In genomic region chr5:96913711-96914110, GRCm38 (mm10) we compare ENCODE assay signal across 16 mouse cellular contexts.
DNase-seq lines count a peak whose midpoint lies in the region; ATAC-seq lines count a peak whose summit lies in the region.
"Had no signal": no experiment of that assay in that cellular context is flagged by ENCODE, and none has a peak within 500 bp of the region (broad histone marks: within the 10 kb centered on the region; RNA-seq: fewer than 3 reads in every experiment).

No protein-coding gene starts in this region.

- H3K4me1 ChIP-seq in embryonic facial prominence, embryonic 14.5 days (ENCODE audit: control insufficient read depth, insufficient read depth, low read length) = 0 out of 2 replicates have a peak, but pooled peaks cover 4% of the 10 kb centered on the region
- H3K4me1 ChIP-seq in embryonic facial prominence, embryonic 10.5 days = peaks cover 25% of the 10 kb centered on the region
- H3K4me1 ChIP-seq in kidney, embryonic 16.5 days (ENCODE audit: insufficient read depth, low read length) = peaks cover 5% of the 10 kb centered on the region; the same call in 1 of the 2 replicates
- H3K4me1 ChIP-seq in megakaryocyte, embryonic 14.5 days = peaks cover 96% of the 10 kb centered on the region
- H3K4me1 ChIP-seq: midbrain, embryonic 15.5 days had no signal

- H3K27me3 ChIP-seq in embryonic facial prominence, embryonic 14.5 days (replicated peaks; ENCODE audit: control insufficient read depth, insufficient read depth, low read length) = no peaks in the 10 kb centered on the region
- no peaks in the 10 kb centered on the region for H3K27me3 ChIP-seq in embryonic facial prominence, embryonic 10.5 days (replicated peaks; ENCODE audit: low read depth, poor library complexity, severe bottlenecking)
- H3K27me3 ChIP-seq in kidney, embryonic 16.5 days (ENCODE audit: insufficient read depth, low read length) = no peaks in the 10 kb centered on the region
- H3K27me3 ChIP-seq in megakaryocyte, embryonic 14.5 days (replicated peaks) = no peaks in the 10 kb centered on the region
- H3K27me3 ChIP-seq: embryonic facial prominence, embryonic 13.5 days; midbrain, embryonic 15.5 days had no signal

- H3K4me3 ChIP-seq in embryonic facial prominence, embryonic 14.5 days (ENCODE audit: low read depth, low read length) = no peak overlapping the region
- H3K4me3 ChIP-seq in embryonic facial prominence, embryonic 10.5 days = no peak overlapping the region
- no peak overlapping the region for H3K4me3 ChIP-seq in kidney, embryonic 16.5 days (ENCODE audit: low read length)
- H3K4me3 ChIP-seq in megakaryocyte, embryonic 14.5 days (replicated peaks) = peak overlapping the region; percentile 9
- H3K4me3 ChIP-seq: embryonic facial prominence, embryonic 13.5 days; midbrain, embryonic 15.5 days had no signal

- no peak for ATAC-seq in embryonic facial prominence, embryonic 14.5 days (ENCODE audit: low read depth)
- no peak for ATAC-seq in kidney, embryonic 16.5 days (ENCODE audit: low FRiP score, low TSS enrichment)
- ATAC-seq in megakaryocyte, adult 5-6 weeks (ENCODE audit: poor library complexity, severe bottlenecking) = no peak
- ATAC-seq: activated CD4-positive, CD25-positive, alpha-beta regulatory T cell, adult 4 months; forebrain, embryonic 14.5 days; midbrain, embryonic 15.5 days had no signal

- no peak for DNase-seq in embryonic facial prominence, embryonic 14.5 days (ENCODE audit: low spot score)
- no peak for DNase-seq in embryonic facial prominence, embryonic 10.5 days (ENCODE audit: low spot score)
- no peak for DNase-seq in kidney, postnatal 25 days
- DNase-seq in lung, postnatal 36 days = peak; percentile 26
- no peak for DNase-seq in thymus, postnatal 0 days (ENCODE audit: low spot score)
- DNase-seq: cerebellum, postnatal 14 days; gastrocnemius, postnatal 36 days; right cerebral cortex, adult 18-20 months; thymus, postnatal 25 days had no signal

- H3K4me2 ChIP-seq in embryonic facial prominence, embryonic 14.5 days (ENCODE audit: low read depth, low read length) = no peak overlapping the region
- H3K4me2 ChIP-seq in kidney, embryonic 16.5 days (replicated peaks; ENCODE audit: low read depth, low read length) = no peak overlapping the region
- H3K4me2 ChIP-seq: embryonic facial prominence, embryonic 13.5 days; midbrain, embryonic 15.5 days had no signal

- no peak overlapping the region for H3K9ac ChIP-seq in embryonic facial prominence, embryonic 14.5 days (ENCODE audit: low read depth, low read length)
- H3K9ac ChIP-seq in kidney, embryonic 16.5 days (replicated peaks; ENCODE audit: low read length) = no peak overlapping the region
- H3K9ac ChIP-seq: embryonic facial prominence, embryonic 13.5 days; midbrain, embryonic 15.5 days had no signal

- 34% methylated on average over 1 of the region's 1 CpGs for WGBS in embryonic facial prominence, embryonic 14.5 days
- 25% methylated on average over 1 of the region's 1 CpGs for WGBS in embryonic facial prominence, embryonic 10.5 days
- 62% methylated on average over 1 of the region's 1 CpGs for WGBS in kidney, embryonic 16.5 days

- H3K9me3 ChIP-seq in embryonic facial prominence, embryonic 14.5 days (ENCODE audit: control insufficient read depth, low read length) = no peaks in the 10 kb centered on the region
- H3K9me3 ChIP-seq in embryonic facial prominence, embryonic 10.5 days = no peaks in the 10 kb centered on the region
- no peaks in the 10 kb centered on the region for H3K9me3 ChIP-seq in kidney, embryonic 16.5 days (ENCODE audit: low read length)
- H3K9me3 ChIP-seq in megakaryocyte, embryonic 14.5 days = no peaks in the 10 kb centered on the region
- H3K9me3 ChIP-seq: embryonic facial prominence, embryonic 13.5 days; midbrain, embryonic 15.5 days had no signal

- no peaks in the 10 kb centered on the region for H3K36me3 ChIP-seq in embryonic facial prominence, embryonic 14.5 days (ENCODE audit: control insufficient read depth, insufficient read depth, low read length)
- H3K36me3 ChIP-seq in embryonic facial prominence, embryonic 10.5 days (replicated peaks) = no peaks in the 10 kb centered on the region
- H3K36me3 ChIP-seq in kidney, embryonic 16.5 days (ENCODE audit: insufficient read depth, low read length) = no peaks in the 10 kb centered on the region
- peaks cover 18% of the 10 kb centered on the region for H3K36me3 ChIP-seq in megakaryocyte, embryonic 14.5 days (replicated peaks; ENCODE audit: low read length)
- H3K36me3 ChIP-seq: embryonic facial prominence, embryonic 13.5 days; midbrain, embryonic 15.5 days had no signal

- peak overlapping the region; percentile 0; the same call in 1 of the 2 replicates for H3K27ac ChIP-seq in embryonic facial prominence, embryonic 14.5 days (replicated peaks; ENCODE audit: low read depth, low read length)
- H3K27ac ChIP-seq in embryonic facial prominence, embryonic 10.5 days (replicated peaks) = no peak overlapping the region
- peak overlapping the region; percentile 29; the same call in 1 of the 2 replicates for H3K27ac ChIP-seq in kidney, embryonic 16.5 days (ENCODE audit: low read length)
- H3K27ac ChIP-seq: midbrain, embryonic 15.5 days had no signal
